Mouse (Mus musculus) C2C12 (cell line): ENCODE results near the gene Prkcg. TPM values are rescaled to one million over a fixed set of nuclear protein-coding genes. Genes with fewer than 3 reads are reported as not detected.

Experiments
- H3K27me3 ChIP-seq: one replicate; pipeline ENCODE4 v1.6.1; 2011; ENCODE audit not compliant: control insufficient read depth, insufficient read depth, insufficient read length
- H3K36me3 ChIP-seq: one replicate; pipeline ENCODE4 v1.6.1; 2011; ENCODE audit not compliant: control insufficient read depth, insufficient read depth
- H3K4me3 ChIP-seq: one replicate; pipeline ENCODE4 v1.5.1; 2011; ENCODE audit warnings: mild to moderate bottlenecking, control low read depth; ENCODE audit not compliant: poor library complexity, insufficient read depth, severe bottlenecking
- H3K79me2 ChIP-seq: one replicate; pipeline ENCODE4 v1.6.1; 2011; ENCODE audit not compliant: control insufficient read depth, insufficient read depth
- H3K79me3 ChIP-seq: one replicate; pipeline ENCODE4 v1.6.1; 2011; ENCODE audit warnings: low read depth, control low read depth
- H3ac ChIP-seq: one replicate; pipeline ENCODE3; 2011; ENCODE audit warnings: low read depth; ENCODE audit not compliant: control insufficient read depth, insufficient read length
- CEBPB ChIP-seq: IDR thresholded peaks from one replicate; pipeline ENCODE4 v1.6.1; 2011; ENCODE audit warnings: low read depth, mild to moderate bottlenecking, control low read depth, moderate library complexity
- CTCF ChIP-seq: IDR thresholded peaks from one replicate; pipeline ENCODE4 v1.5.1; 2011; ENCODE audit not compliant: control insufficient read depth, insufficient read depth, insufficient read length
- FOSL1 ChIP-seq: IDR thresholded peaks from one replicate; pipeline ENCODE4 v1.8.0; 2011; ENCODE audit warnings: mild to moderate bottlenecking, low read length; ENCODE audit not compliant: poor library complexity, insufficient read depth, severe bottlenecking
- MAX ChIP-seq: IDR thresholded peaks from one replicate; pipeline ENCODE4 v1.6.1; 2011; ENCODE audit warnings: mild to moderate bottlenecking, control low read depth
- MYOD1 ChIP-seq: IDR thresholded peaks from one replicate; pipeline ENCODE4 v1.6.1; 2011; ENCODE audit warnings: low read depth; ENCODE audit not compliant: control insufficient read depth, insufficient read length
- MYOG ChIP-seq: IDR thresholded peaks from one replicate; pipeline ENCODE4 v1.6.1; 2011; ENCODE audit not compliant: control insufficient read depth, insufficient read length; ENCODE audit errors: extremely low read depth
- USF1 ChIP-seq: IDR thresholded peaks from one replicate; pipeline ENCODE4 v1.6.1; 2011; ENCODE audit warnings: low read depth, mild to moderate bottlenecking, control low read depth, moderate library complexity
- polyA plus RNA-seq: library from polyadenylated mRNA; unstranded; fragments of >200 nt; fragmentation: generic; extraction: Trizol; gene quantifications from one replicate; pipeline ENCODE4 v1.2.1, GENCODE M21; 2012; ENCODE audit warnings: missing spikeins

Gene Prkcg
- polyA plus RNA-seq, 1 experiment: 0.40 TPM

- Histone ChIP-seq H3K36me3 (no peaks in the 10 kb centered on the region), H3ac (no peak overlapping the region), H3K79me3 (no peaks in the 10 kb centered on the region), H3K79me2 (no peaks in the 10 kb centered on the region), H3K4me3 (no peak overlapping the region), H3K27me3 (no peaks in the 10 kb centered on the region)
- TF ChIP-seq CEBPB: no peak
- no peak for TF ChIP-seq USF1
- TF ChIP-seq CTCF: no peak
Observed at GRCm38 (mm10) chr7:3343861-3344260, 54.9 kb downstream of the Prkcg start.

- Histone ChIP-seq H3K79me3 (no peaks in the 10 kb centered on the region), H3K27me3 (no peaks in the 10 kb centered on the region), H3K36me3 (no peaks in the 10 kb centered on the region), H3ac (no peak overlapping the region), H3K79me2 (no peaks in the 10 kb centered on the region), H3K4me3 (no peak overlapping the region)
- TF ChIP-seq MYOD1 (no peak), CTCF (no peak), USF1 (no peak), CEBPB (no peak), MYOG (no peak), FOSL1 (no peak), MAX (no peak)
Observed at GRCm38 (mm10) chr7:3345301-3345700, 56.3 kb downstream of the Prkcg start.

- no peak for TF ChIP-seq MYOD1
- TF ChIP-seq USF1: no peak
- no peak for TF ChIP-seq MYOG
- no peak for TF ChIP-seq FOSL1
- TF ChIP-seq CTCF: no peak
- no peak for TF ChIP-seq CEBPB
- TF ChIP-seq MAX: no peak
- H3K79me2 ChIP-seq: no peaks in the 10 kb centered on the region
- H3K36me3 ChIP-seq: no peaks in the 10 kb centered on the region
- no peak overlapping the region for H3ac ChIP-seq
- no peaks in the 10 kb centered on the region for H3K79me3 ChIP-seq
- no peaks in the 10 kb centered on the region for H3K27me3 ChIP-seq
- no peak overlapping the region for H3K4me3 ChIP-seq
Observed at GRCm38 (mm10) chr7:3347366-3348287, 58.6 kb downstream of the Prkcg start.

GRCm38 (mm10) chr7:3348326-3348725, 59.3 kb downstream of the Prkcg start:
- no peaks in the 10 kb centered on the region for H3K36me3 ChIP-seq
- no peak overlapping the region for H3K4me3 ChIP-seq
- no peaks in the 10 kb centered on the region for H3K27me3 ChIP-seq
- H3K79me2 ChIP-seq: no peaks in the 10 kb centered on the region
- H3K79me3 ChIP-seq: no peaks in the 10 kb centered on the region
- no peak overlapping the region for H3ac ChIP-seq
- TF ChIP-seq CTCF: no peak
- TF ChIP-seq USF1: no peak
- TF ChIP-seq FOSL1: no peak
- TF ChIP-seq MYOG: no peak
- TF ChIP-seq MAX: no peak
- no peak for TF ChIP-seq MYOD1
- no peak for TF ChIP-seq CEBPB

- Histone ChIP-seq H3K79me3 (no peaks in the 10 kb centered on the region), H3K4me3 (no peak overlapping the region), H3K36me3 (no peaks in the 10 kb centered on the region), H3K27me3 (no peaks in the 10 kb centered on the region), H3K79me2 (no peaks in the 10 kb centered on the region), H3ac (no peak overlapping the region)
- TF ChIP-seq USF1 (no peak), MYOG (no peak), CTCF (no peak), MYOD1 (no peak), MAX (no peak), CEBPB (no peak), FOSL1 (no peak)
Observed at GRCm38 (mm10) chr7:3349775-3350174, 60.8 kb downstream of the Prkcg start.

- Histone ChIP-seq H3K79me3 (no peaks in the 10 kb centered on the region), H3ac (no peak overlapping the region), H3K4me3 (no peak overlapping the region), H3K79me2 (no peaks in the 10 kb centered on the region), H3K27me3 (no peaks in the 10 kb centered on the region), H3K36me3 (no peaks in the 10 kb centered on the region)
- TF ChIP-seq USF1: no peak
- no peak for TF ChIP-seq MYOD1
- TF ChIP-seq CEBPB: no peak
- no peak for TF ChIP-seq MAX
- TF ChIP-seq CTCF: no peak
- no peak for TF ChIP-seq FOSL1
- no peak for TF ChIP-seq MYOG
Observed at GRCm38 (mm10) chr7:3351536-3351935, 62.6 kb downstream of the Prkcg start.
